Mouse (Mus musculus) frontal cortex, adult (tissue): ENCODE measurements around the gene 2210418O10Rik.
"Not testable (repeated sequence)": the region's sequence is repeated elsewhere in the genome, so short reads cannot be mapped to it uniquely, and the experiment has no call there.

Source experiments
- ATAC-seq: cut with Nextera tagmentation; 2 replicates; pipeline ENCODE4 v1.9.2; 2017; ENCODE audit warnings: mild to moderate bottlenecking, moderate library complexity, mixed read lengths; ENCODE audit not compliant: low TSS enrichment

2210418O10Rik gene

GRCm38 (mm10) chr2:176226269-176226668, at the start of gene 2210418O10Rik:
TSS of gene 2210418O10Rik (plus strand) at chr2:176226569.
- ATAC-seq: not testable (repeated sequence)

DNA sequence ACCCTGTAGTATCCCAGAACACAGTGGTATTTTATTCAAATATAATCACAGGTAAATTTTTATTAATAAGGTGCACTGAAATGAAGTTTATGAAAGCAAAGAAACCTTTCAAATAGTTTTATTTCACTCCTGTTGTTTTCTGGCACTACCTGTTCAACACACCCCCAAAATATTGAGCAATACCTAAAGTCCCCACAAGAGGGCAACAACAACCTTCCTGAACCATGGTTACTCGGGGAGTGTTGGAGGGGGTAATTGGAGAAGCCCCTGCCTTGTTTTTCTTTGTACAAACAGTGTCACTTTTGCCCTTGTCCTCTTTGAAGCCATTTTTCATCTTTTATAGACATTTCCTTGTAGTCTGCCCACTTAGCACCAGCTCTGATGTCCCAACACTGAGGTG, 22.1 kb downstream of the 2210418O10Rik start:
- not testable (repeated sequence) for ATAC-seq
